Mouse (Mus musculus) MEL-GATA-1-ER (cell line): Measurements from ENCODE around the gene Slc35e2.
"Not testable (repeated sequence)": the region's sequence is repeated elsewhere in the genome, so short reads cannot be mapped to it uniquely, and the experiment has no call there.

Source experiments
- DNase-seq: peaks from one replicate; pipeline ENCODE4 v3.0.0-alpha.2; 2012; ENCODE audit warnings: low read depth; ENCODE audit errors: extremely low read depth

Slc35e2 gene

GRCm38 (mm10) chr4:155624338-155625291, 23.4 kb downstream of the Slc35e2 start, which contains the start of gene Cdk11b:
Gene Cdk11b, plus strand, starts transcription at chr4:155624854.
- DNase-seq: peak; percentile 98

DNA sequence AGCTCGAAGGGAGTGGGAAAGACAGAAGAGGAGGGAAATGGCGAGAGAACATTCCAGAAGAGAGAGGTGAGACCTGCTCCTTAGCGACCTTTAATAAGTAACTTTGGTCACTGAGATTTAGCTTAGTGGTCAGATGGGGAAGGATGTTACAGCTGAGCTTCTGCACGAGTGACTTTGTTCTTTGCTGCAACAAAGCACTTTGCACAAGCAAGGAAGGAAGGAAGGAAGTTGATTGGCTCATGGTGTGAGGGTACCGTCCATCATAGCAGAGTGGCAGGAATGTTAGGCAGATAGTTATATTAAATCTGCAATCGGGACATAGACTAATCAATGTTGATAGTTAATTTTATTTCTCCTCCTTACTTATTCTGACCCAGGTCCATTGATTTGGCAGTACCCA, 29.1 kb downstream of the Slc35e2 start:
- no peak for DNase-seq

GRCm38 (mm10) chr4:155635766-155636499, 34.7 kb downstream of the Slc35e2 start:
- no peak for DNase-seq

DNA sequence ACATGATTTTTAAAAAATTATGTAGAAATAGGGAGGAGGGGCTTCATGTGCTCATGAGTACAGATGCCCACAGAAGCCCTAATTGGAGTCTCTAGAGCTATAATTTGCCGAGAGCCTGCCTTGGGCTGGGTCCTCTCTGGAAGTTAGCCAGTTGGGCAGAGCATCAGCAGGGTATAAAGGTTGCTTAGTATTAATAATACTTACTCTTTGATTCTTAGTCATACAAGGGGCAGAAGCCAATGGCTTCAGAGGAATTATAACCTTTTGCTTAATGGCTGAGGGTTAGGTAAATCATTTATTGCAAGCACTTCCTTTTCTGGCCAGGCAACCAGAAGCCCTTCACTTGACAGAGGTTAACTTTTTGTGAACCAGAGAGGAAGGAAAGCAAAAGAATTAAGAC, 42.3 kb downstream of the Slc35e2 start:
- DNase-seq: no peak

- DNase-seq: not testable (repeated sequence)
These were observed 44.1 kb downstream of the Slc35e2 start, which contains the start of gene Gm10563 for GRCm38 (mm10) chr4:155645308-155645707. Gene Gm10563, minus strand, starts transcription at chr4:155645408.

GRCm38 (mm10) chr4:155645721-155646120, 44.5 kb downstream of the Slc35e2 start:
- no peak for DNase-seq

GRCm38 (mm10) chr4:155649355-155649754, 48.1 kb downstream of the Slc35e2 start:
- no peak for DNase-seq

- no peak for DNase-seq
These were observed 50.5 kb downstream of the Slc35e2 start for GRCm38 (mm10) chr4:155651553-155652269.

DNA sequence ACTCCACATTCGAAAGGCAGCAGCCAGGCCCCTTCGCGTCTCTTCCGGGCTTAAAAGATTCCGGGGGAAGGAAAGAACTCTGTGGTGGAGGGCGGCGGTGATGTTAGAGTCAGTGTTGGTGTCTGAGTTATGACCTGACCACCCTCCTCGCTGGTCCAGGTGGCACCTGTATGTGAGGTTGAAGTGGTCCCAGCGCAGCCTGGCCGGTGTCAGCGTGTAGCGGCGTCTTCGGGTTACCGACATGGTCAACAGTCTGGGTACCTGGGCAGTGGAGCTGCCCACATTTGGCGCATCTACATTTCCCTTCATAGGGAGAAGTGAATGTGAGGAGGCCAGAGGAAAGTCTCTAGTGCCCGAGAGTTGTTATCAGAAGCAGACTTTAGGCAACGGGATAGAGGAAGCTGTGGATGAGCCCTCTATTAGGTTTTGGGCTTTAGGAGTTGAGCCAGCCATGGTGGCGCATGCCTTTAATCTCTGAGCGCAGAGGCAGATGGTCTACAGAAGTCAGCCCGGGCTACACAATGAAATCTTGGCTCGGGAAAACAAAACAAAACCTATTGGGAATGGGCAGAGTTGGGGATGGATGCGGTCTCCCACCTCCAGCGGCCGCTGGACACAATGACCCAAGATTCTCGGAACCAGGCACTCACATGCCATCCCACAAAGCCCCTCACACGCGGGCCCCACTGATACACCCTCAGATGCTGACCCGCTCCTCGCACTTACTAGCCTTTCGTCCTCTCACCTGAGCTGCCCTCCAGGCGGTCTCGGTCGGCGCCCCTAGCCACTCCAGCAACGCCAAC, 51.3 kb downstream of the Slc35e2 start:
- DNase-seq: no peak

GRCm38 (mm10) chr4:155653086-155653450, 51.9 kb downstream of the Slc35e2 start, which contains the start of gene Mmp23:
Gene Mmp23, minus strand, starts transcription at chr4:155653384.
- DNase-seq: no peak

DNA sequence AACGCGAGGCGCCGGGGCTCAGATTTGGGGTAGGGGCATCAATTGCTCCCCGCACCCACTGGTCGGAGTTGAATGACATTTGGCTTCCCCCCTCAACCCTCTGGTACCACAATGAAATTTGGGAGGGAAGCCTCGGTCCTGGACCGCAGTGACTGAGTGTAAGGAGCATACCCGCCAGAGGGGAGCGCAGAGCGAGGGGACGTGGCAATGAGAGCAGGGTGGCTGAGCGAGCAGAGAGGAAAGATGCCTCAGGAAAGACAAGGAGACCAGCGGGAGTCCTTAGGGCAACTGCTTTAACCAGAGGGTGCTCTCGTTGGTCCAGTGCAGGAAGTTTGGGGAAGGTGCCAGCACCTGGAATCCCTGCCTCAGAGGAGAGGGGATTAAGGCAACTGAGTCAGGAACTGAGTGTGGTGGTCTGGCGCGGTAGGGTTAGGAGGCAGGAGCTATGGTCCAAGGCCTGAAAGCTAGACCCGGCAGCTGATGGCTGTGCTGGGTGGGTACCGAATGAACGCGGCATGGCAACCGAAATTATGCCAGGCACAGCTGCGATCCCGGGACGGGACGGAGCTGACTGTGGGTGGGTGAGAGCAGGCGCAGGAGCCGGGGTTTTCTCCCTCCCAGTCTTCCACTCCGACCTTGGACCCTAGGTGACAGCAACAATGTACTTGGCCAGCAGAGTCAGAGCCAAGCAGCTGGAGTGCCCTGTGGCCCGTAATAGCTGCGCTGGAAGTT, 52.4 kb downstream of the Slc35e2 start:
- no peak for DNase-seq

GRCm38 (mm10) chr4:155654183-155654455, 52.9 kb downstream of the Slc35e2 start:
- no peak for DNase-seq

DNA sequence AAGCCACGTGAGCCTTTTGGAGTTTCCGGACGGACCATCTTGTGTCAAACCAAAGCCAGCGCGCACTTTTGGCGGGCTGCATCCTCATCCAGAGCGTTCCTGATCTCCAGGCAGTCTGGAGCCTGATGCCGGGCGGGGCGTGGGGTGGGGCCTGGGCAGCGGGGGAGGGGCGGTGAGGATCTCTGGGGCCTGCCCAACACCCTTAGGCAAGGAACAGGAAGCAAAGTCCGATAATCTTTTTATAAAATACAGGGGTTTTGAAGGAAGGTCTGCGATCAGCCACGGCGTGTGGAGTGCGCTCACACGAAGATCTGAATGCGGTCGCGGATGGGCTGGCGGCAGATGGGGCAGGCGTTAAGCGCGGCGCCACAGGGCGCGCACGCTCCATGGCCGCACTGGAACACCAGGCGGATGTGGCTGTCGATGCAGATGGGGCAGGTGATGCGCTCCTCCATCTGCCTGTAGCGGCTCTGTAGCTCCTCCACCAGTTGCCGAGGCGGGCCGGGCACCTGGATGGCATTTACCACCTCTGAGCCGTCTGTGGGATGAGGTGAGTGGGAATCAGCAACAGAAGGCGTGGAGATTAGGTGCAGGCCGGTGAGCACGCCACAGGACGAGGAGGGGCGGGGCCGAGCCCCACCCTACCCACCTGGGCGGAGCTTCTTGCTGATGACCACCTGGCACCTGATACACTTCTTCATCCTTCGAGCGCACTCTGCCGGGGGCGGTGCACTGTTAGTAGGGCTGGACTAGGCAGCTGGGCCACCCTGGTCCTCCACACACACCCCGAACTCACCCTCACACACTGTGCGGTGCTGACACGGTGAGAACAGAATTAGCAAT, 53.5 kb downstream of the Slc35e2 start:
- DNase-seq: no peak

- no peak for DNase-seq
These were observed 55.1 kb downstream of the Slc35e2 start for GRCm38 (mm10) chr4:155656214-155656751.

DNA sequence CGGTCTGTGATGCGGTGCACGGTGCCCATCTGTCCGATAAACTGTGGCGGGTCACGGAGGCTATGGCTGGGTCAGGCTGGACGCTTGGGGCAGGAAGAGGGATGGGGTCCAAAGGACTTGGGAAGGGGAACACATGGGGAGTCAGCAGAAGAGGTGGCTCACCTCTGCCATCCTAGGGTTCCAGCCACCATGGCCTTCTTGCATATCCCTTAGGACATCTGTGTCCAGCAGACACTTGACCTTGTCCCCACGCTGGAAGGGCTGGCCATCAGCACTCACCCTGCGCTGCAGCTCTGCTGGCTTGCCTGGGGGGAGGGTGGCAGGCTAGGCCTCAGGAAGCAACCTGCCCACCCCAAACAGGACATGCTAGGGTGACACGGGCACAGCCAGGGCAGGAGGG, 57.7 kb downstream of the Slc35e2 start:
- DNase-seq: no peak

GRCm38 (mm10) chr4:155660641-155661040, 59.4 kb downstream of the Slc35e2 start:
- no peak for DNase-seq

DNA sequence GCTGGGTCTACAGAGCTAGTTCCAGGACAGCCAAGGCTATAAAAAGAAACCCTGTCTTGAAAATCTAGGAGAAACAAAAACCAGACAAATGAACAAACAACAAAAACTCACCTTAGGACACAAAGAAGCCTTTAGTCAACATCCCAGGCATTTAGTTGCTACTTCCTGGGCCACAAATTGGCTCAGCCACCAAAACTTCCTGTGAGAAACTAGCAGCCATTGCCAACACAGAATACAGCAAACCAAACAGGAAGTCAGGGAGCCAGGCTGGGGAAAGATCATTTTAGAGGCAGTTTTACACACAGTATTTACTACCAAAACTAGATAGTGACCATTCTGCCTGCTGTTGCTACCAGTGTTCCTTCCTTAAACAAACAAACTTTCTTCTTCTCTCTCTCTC, 65.7 kb downstream of the Slc35e2 start:
- DNase-seq: no peak

GRCm38 (mm10) chr4:155668689-155669597, 67.7 kb downstream of the Slc35e2 start, which contains the start of gene Mib2:
Gene Mib2, minus strand, starts transcription at chr4:155669198.
- DNase-seq: peak; percentile 84
